Mouse (Mus musculus): Measurements from ENCODE around the gene Wnt5b. TPM values are rescaled to one million over a fixed set of nuclear protein-coding genes. Genes with fewer than 3 reads are reported as not detected.

The Wnt5b gene
- polyA plus RNA-seq, 1 experiment = not detected

DNA sequence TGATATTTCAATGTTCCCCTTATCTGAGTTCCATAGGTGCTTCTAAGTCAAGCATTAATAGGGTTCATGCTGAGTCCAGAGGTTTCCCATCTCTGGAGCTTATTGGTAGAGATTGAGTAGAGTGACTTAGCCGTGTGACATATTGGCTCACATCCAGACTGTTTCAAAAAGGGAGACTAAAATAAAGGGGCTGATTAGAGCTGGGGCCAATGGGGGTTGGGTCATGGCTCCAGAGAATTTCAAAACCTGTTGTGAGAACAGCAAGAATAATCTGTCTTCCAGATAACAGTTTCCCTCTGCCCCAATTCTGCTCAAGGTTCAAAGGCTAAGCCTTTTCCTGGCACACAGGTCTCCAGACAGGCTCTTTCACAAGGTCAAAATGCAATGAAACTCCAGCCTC is 134.4 kb downstream of the Wnt5b start:
- H3K27ac ChIP-seq (ENCODE audit: insufficient read depth, low read depth, low read length) = no peak overlapping the region
- peaks cover 6% of the 10 kb centered on the region for H3K4me1 ChIP-seq (ENCODE audit: control insufficient read depth, insufficient read depth, low read length)
- no peak overlapping the region for H3K4me3 ChIP-seq (ENCODE audit: insufficient read depth, low read length)
- TF ChIP-seq POLR2A (IDR thresholded peaks at IDR 0.05; ENCODE audit: borderline replicate concordance, low read depth, low read length) (no peak), CTCF (IDR thresholded peaks at IDR 0.05; ENCODE audit: low read depth, low read length) (no peak)

DNA sequence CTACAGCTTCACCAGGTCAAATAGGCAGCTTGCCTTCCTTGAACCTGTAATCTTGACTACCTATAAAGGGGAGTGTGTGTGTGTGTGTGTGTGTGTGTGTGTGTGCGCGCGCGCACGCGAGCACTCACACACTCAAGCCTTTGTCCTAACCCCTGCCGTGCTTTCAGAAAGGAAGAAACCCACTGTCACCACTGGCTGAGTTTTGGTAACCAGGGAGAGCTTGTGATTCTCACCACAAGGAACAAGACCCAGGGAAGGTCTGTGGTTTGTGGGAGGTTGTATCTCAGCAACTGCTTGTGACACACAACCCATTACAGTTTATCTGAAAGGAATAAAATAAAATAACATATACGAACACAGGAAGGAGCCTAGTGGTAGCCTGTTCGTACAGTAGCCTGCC is 135.6 kb downstream of the Wnt5b start:
- Histone ChIP-seq H3K4me3 (ENCODE audit: insufficient read depth, low read length) (no peak overlapping the region), H3K4me1 (ENCODE audit: control insufficient read depth, insufficient read depth, low read length) (peaks cover 6% of the 10 kb centered on the region), H3K27ac (ENCODE audit: insufficient read depth, low read depth, low read length) (no peak overlapping the region)
- no peak for TF ChIP-seq CTCF (IDR thresholded peaks at IDR 0.05; ENCODE audit: low read depth, low read length)

DNA sequence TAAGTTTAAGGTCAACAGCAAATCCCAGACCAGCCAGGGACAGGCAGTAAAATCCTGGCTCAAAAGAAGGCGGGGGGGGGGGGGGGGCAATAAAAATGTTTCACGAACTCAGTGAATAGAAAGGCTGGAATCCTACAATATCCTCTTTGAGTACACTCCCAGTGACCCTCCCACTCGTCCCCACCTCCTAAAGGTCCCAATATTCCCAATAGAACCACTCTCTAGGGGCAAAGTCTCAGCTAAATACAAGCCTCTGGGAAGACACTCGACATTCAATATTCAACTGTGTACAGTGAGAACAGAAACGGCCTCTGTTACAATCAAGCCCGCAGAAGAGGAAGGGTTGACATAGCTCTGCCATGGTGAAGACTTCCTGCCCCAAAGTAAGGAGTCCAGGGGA is 136.3 kb downstream of the Wnt5b start:
- H3K27ac ChIP-seq (ENCODE audit: insufficient read depth, low read depth, low read length) = no peak overlapping the region
- H3K4me3 ChIP-seq (ENCODE audit: insufficient read depth, low read length) = no peak overlapping the region
- TF ChIP-seq CTCF (IDR thresholded peaks at IDR 0.05; ENCODE audit: low read depth, low read length) (no peak), POLR2A (IDR thresholded peaks at IDR 0.05; ENCODE audit: borderline replicate concordance, low read depth, low read length) (no peak)
- H3K4me1 ChIP-seq (ENCODE audit: control insufficient read depth, insufficient read depth, low read length) = peaks cover 9% of the 10 kb centered on the region

DNA sequence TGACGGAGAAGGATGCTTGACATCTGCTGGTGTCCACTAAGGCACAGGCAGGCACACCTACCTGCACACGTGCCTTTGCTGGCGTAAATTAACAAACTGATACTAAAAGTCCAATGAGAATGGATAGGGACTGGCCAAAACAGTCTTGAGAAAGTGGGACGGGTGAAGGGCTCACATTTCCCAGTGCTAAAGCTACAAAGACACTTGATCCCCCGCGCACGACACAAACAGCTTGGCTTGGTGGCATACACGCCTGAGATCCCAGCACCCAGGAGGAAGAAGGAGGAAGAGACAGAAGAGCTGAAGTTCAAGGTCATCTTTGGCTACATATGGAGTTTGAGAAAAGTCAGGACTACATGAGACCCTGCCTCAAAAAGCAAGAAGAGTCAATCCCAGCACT is 137.6 kb downstream of the Wnt5b start:
- peaks cover 16% of the 10 kb centered on the region for H3K4me1 ChIP-seq (ENCODE audit: control insufficient read depth, insufficient read depth, low read length)
- H3K4me3 ChIP-seq (ENCODE audit: insufficient read depth, low read length) = no peak overlapping the region
- no peak overlapping the region for H3K27ac ChIP-seq (ENCODE audit: insufficient read depth, low read depth, low read length)
- TF ChIP-seq CTCF (IDR thresholded peaks at IDR 0.05; ENCODE audit: low read depth, low read length) (no peak), POLR2A (IDR thresholded peaks at IDR 0.05; ENCODE audit: borderline replicate concordance, low read depth, low read length) (no peak)

DNA sequence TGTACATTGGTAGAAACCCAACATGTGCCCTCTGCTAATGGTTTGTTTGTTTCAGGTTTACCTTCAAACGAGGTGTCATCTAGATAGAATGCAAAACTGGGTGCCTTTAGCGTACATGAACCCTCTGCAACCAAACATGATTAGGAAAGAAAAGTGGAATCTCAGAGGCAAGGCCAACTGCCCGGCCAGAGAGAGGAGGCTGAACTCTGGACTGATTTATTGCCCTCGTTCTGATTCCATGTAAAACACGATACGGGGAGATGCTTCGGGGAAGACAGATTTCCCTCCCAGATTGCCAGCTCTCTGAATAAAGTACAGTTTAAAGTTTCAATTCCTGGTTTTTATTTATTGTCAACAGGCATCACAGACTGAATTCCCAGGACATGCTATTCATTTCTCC is 138.8 kb downstream of the Wnt5b start:
- H3K27ac ChIP-seq (ENCODE audit: insufficient read depth, low read depth, low read length) = no peak overlapping the region
- H3K4me3 ChIP-seq (ENCODE audit: insufficient read depth, low read length) = no peak overlapping the region
- peaks cover 19% of the 10 kb centered on the region for H3K4me1 ChIP-seq (ENCODE audit: control insufficient read depth, insufficient read depth, low read length)
- no peak for TF ChIP-seq CTCF (IDR thresholded peaks at IDR 0.05; ENCODE audit: low read depth, low read length)
- no peak for TF ChIP-seq POLR2A (IDR thresholded peaks at IDR 0.05; ENCODE audit: borderline replicate concordance, low read depth, low read length)

GRCm38 (mm10) chr6:119404854-119405253 is 139.3 kb downstream of the Wnt5b start:
- no peak overlapping the region for H3K27ac ChIP-seq (ENCODE audit: insufficient read depth, low read depth, low read length)
- TF ChIP-seq CTCF (IDR thresholded peaks at IDR 0.05; ENCODE audit: low read depth, low read length) (no peak), POLR2A (IDR thresholded peaks at IDR 0.05; ENCODE audit: borderline replicate concordance, low read depth, low read length) (no peak)
- H3K4me1 ChIP-seq (ENCODE audit: control insufficient read depth, insufficient read depth, low read length) = peaks cover 18% of the 10 kb centered on the region
- H3K4me3 ChIP-seq (ENCODE audit: insufficient read depth, low read length) = no peak overlapping the region

- H3K4me3 ChIP-seq (ENCODE audit: insufficient read depth, low read length) = no peak overlapping the region
- TF ChIP-seq POLR2A (IDR thresholded peaks at IDR 0.05; ENCODE audit: borderline replicate concordance, low read depth, low read length) = no peak
- TF ChIP-seq CTCF (IDR thresholded peaks at IDR 0.05; ENCODE audit: low read depth, low read length) = no peak
- H3K4me1 ChIP-seq (ENCODE audit: control insufficient read depth, insufficient read depth, low read length) = peaks cover 13% of the 10 kb centered on the region
- H3K27ac ChIP-seq (ENCODE audit: insufficient read depth, low read depth, low read length) = no peak overlapping the region
These were observed 141.2 kb downstream of the Wnt5b start for GRCm38 (mm10) chr6:119402976-119403375.

- H3K4me1 ChIP-seq (ENCODE audit: control insufficient read depth, insufficient read depth, low read length) = peaks cover 15% of the 10 kb centered on the region
- no peak overlapping the region for H3K27ac ChIP-seq (ENCODE audit: insufficient read depth, low read depth, low read length)
- TF ChIP-seq CTCF (IDR thresholded peaks at IDR 0.05; ENCODE audit: low read depth, low read length) = no peak
- no peak for TF ChIP-seq POLR2A (IDR thresholded peaks at IDR 0.05; ENCODE audit: borderline replicate concordance, low read depth, low read length)
- H3K4me3 ChIP-seq (ENCODE audit: insufficient read depth, low read length) = no peak overlapping the region
These were observed 142.4 kb downstream of the Wnt5b start for GRCm38 (mm10) chr6:119401545-119402304.

- H3K4me3 ChIP-seq (ENCODE audit: insufficient read depth, low read length) = no peak overlapping the region
- H3K27ac ChIP-seq (ENCODE audit: insufficient read depth, low read depth, low read length) = no peak overlapping the region
- TF ChIP-seq CTCF (IDR thresholded peaks at IDR 0.05; ENCODE audit: low read depth, low read length) = no peak
- H3K4me1 ChIP-seq (ENCODE audit: control insufficient read depth, insufficient read depth, low read length) = peaks cover 20% of the 10 kb centered on the region
These were observed 143.5 kb downstream of the Wnt5b start for GRCm38 (mm10) chr6:119400649-119401048.

GRCm38 (mm10) chr6:119399371-119399770 is 144.8 kb downstream of the Wnt5b start:
- peaks cover 27% of the 10 kb centered on the region for H3K4me1 ChIP-seq (ENCODE audit: control insufficient read depth, insufficient read depth, low read length)
- H3K27ac ChIP-seq (ENCODE audit: insufficient read depth, low read depth, low read length) = no peak overlapping the region
- H3K4me3 ChIP-seq (ENCODE audit: insufficient read depth, low read length) = no peak overlapping the region
- TF ChIP-seq CTCF (IDR thresholded peaks at IDR 0.05; ENCODE audit: low read depth, low read length) (no peak), POLR2A (IDR thresholded peaks at IDR 0.05; ENCODE audit: borderline replicate concordance, low read depth, low read length) (no peak)

DNA sequence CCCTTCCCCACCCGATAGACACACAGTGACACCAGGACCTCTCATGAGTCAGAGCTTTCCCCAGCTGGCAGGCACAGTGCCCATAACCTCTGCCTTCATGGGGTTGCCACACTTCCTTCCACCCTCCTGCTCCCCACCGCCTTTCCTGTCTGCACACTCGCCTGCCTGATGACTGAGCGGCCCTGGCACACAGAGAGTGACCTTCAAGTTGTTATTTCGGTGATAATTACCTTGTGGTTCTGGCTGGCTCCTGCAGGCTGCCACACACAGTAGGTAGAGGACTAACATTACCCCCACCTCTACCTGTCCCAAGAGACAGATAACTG is 147.9 kb downstream of the Wnt5b start:
- Histone ChIP-seq H3K4me1 (ENCODE audit: control insufficient read depth, insufficient read depth, low read length) (peaks cover 15% of the 10 kb centered on the region), H3K27ac (ENCODE audit: insufficient read depth, low read depth, low read length) (peak overlapping the region; percentile 87), H3K4me3 (ENCODE audit: insufficient read depth, low read length) (peak overlapping the region; percentile 12; the same call in 1 of the 2 replicates)
- TF ChIP-seq POLR2A (IDR thresholded peaks at IDR 0.05; ENCODE audit: borderline replicate concordance, low read depth, low read length) (no peak), CTCF (IDR thresholded peaks at IDR 0.05; ENCODE audit: low read depth, low read length) (no peak)
